Mouse (Mus musculus): ENCODE measurements at regions not wholly inside any gene's neighbourhood (a gene's known extent, or its start where the extent isn't known, plus 50 kb on each side); places are given as distances from the start of the nearest gene placed in this dataset.

GRCm38 (mm10) chr19:14293172-14293571, 304.7 kb downstream of the Tle4 start:
- TF ChIP-seq CTCF (IDR thresholded peaks at IDR 0.05; ENCODE audit: low read depth, low read length) (no peak), POLR2A (IDR thresholded peaks at IDR 0.05; ENCODE audit: extremely low read depth, insufficient read depth, low read length) (no peak)

All from liver, adult 2 months (tissue).